8 mouse cellular contexts compared by ENCODE assay signal in genomic region chr4:137387482-137388058, GRCm38 (mm10). TPM values are rescaled to one million over a fixed set of nuclear protein-coding genes. Genes with fewer than 3 reads are reported as not detected.
A peak's percentile ranks its signal among the peaks of the same experiment; 100 is the strongest.
DNase-seq lines count a peak whose midpoint lies in the region; TF ChIP-seq lines count a peak whose summit lies in the region.

No protein-coding gene starts in this region.

- H3K4me3 ChIP-seq in gastrocnemius, adult 2 months: peak overlapping the region; percentile 82
- H3K4me3 ChIP-seq in ES-Bruce4 (ENCODE audit: low read depth, low read length): peak overlapping the region; percentile 76
- peak overlapping the region; percentile 67 for H3K4me3 ChIP-seq in hindbrain, embryonic 10.5 days
- peak overlapping the region; percentile 100 for H3K4me3 ChIP-seq in megakaryocyte, embryonic 14.5 days (replicated peaks)

- H3K9ac ChIP-seq in ES-Bruce4 (ENCODE audit: low read depth, poor library complexity, severe bottlenecking): peak overlapping the region; percentile 61

- H3K27me3 ChIP-seq in ES-Bruce4 (ENCODE audit: control insufficient read depth, insufficient read depth, low read length, poor library complexity, severe bottlenecking): no peaks in the 10 kb centered on the region
- H3K27me3 ChIP-seq in hindbrain, embryonic 10.5 days (ENCODE audit: insufficient read depth, poor library complexity, severe bottlenecking): no peaks in the 10 kb centered on the region
- H3K27me3 ChIP-seq in megakaryocyte, embryonic 14.5 days (replicated peaks): no peaks in the 10 kb centered on the region

- no peak for TF ChIP-seq POLR2A in ES-Bruce4 (IDR thresholded peaks at IDR 0.05; ENCODE audit: insufficient read depth, low read length)

- 2% methylated on average over 20 of the region's 20 CpGs for WGBS in hindbrain, embryonic 10.5 days

- intact Hi-C loops in gastrocnemius, adult 2 months (cut with DNase I): loop anchor here (5.0 kb wide), 1 partner anchor 75 kb away; no protein-coding TSS in a partner anchor

- no peak for TF ChIP-seq CTCF in gastrocnemius, adult 2 months (IDR thresholded peaks at IDR 0.05)
- no peak for TF ChIP-seq CTCF in ES-Bruce4 (IDR thresholded peaks at IDR 0.05; ENCODE audit: low read depth, low read length)

- no peaks in the 10 kb centered on the region for H3K9me3 ChIP-seq in ES-Bruce4 (replicated peaks; ENCODE audit: control insufficient read depth, insufficient read depth, low read length, poor library complexity, severe bottlenecking)
- no peaks in the 10 kb centered on the region for H3K9me3 ChIP-seq in hindbrain, embryonic 10.5 days
- H3K9me3 ChIP-seq in megakaryocyte, embryonic 14.5 days: no peaks in the 10 kb centered on the region; the same call in 1 of the 2 replicates

- peak overlapping the region; percentile 99 for H3K27ac ChIP-seq in gastrocnemius, adult 2 months
- peak overlapping the region; percentile 80 for H3K27ac ChIP-seq in ES-Bruce4 (ENCODE audit: insufficient read depth, low read length)
- peak overlapping the region; percentile 93 for H3K27ac ChIP-seq in hindbrain, embryonic 10.5 days

- TF ChIP-seq EP300 in ES-Bruce4 (IDR thresholded peaks at IDR 0.05; ENCODE audit: insufficient read depth, low read depth, low read length): no peak

- DNase-seq in gastrocnemius, adult 2 months: no peak
- DNase-seq in gastrocnemius, adult 8-10 months (ENCODE audit: low spot score in 2 of 2): no peak
- DNase-seq in hindbrain, embryonic 10.5 days (ENCODE audit: low spot score): no peak
- no peak for DNase-seq in T-cell, adult 2 months (ENCODE audit: low spot score)
- no peak for DNase-seq in retina, postnatal 1 day
- no peak for DNase-seq in thymus, postnatal 25 days

- no peaks in the 10 kb centered on the region for H3K4me1 ChIP-seq in ES-Bruce4 (ENCODE audit: control insufficient read depth, insufficient read depth, low read length)
- H3K4me1 ChIP-seq in hindbrain, embryonic 10.5 days (replicated peaks): peaks cover 24% of the 10 kb centered on the region
- peaks cover 16% of the 10 kb centered on the region for H3K4me1 ChIP-seq in megakaryocyte, embryonic 14.5 days

- no peaks in the 10 kb centered on the region for H3K36me3 ChIP-seq in ES-Bruce4 (ENCODE audit: control insufficient read depth, insufficient read depth, low read length, poor library complexity, severe bottlenecking)
- peaks cover 10% of the 10 kb centered on the region; the same call in 1 of the 2 replicates for H3K36me3 ChIP-seq in hindbrain, embryonic 10.5 days
- H3K36me3 ChIP-seq in megakaryocyte, embryonic 14.5 days (replicated peaks; ENCODE audit: low read length): peaks cover 9% of the 10 kb centered on the region

RNA-seq across cellular contexts. Expression of gene Cela3a, which starts 22.0 kb away (rescaled TPM):
- total RNA-seq in gastrocnemius, adult 2 months (2021): not detected
- not detected for total RNA-seq in gastrocnemius, adult 8-10 months (2022)
- not detected in 2 replicates for polyA plus RNA-seq in ES-Bruce4 (2011; ENCODE audit: insufficient read depth, insufficient read length, low read depth, missing spikeins)
- not detected in 2 replicates for polyA plus RNA-seq in hindbrain, embryonic 10.5 days (2016; fragmentation: Nextera tagmentation; extraction: Ambion mirVana)
- not detected in 2 replicates for polyA plus RNA-seq in megakaryocyte, embryonic 14.5 days (2012; ENCODE audit: insufficient read depth, low replicate concordance)

RNA-seq across cellular contexts. Expression of gene Cdc42, which starts 30.1 kb away (rescaled TPM):
- 100 to 1,000 TPM; 169 to 187 TPM for total RNA-seq in gastrocnemius, adult 2 months (2021)
- total RNA-seq in gastrocnemius, adult 8-10 months (2022): 100 to 1,000 TPM; 173 to 188 (median 177) TPM
- 462 and 476 TPM in 2 replicates for polyA plus RNA-seq in ES-Bruce4 (2011; ENCODE audit: insufficient read depth, insufficient read length, low read depth, missing spikeins)
- 592 and 604 TPM in 2 replicates for polyA plus RNA-seq in hindbrain, embryonic 10.5 days (2016; fragmentation: Nextera tagmentation; extraction: Ambion mirVana)
- 4.3 and 28.1 TPM in 2 replicates for polyA plus RNA-seq in megakaryocyte, embryonic 14.5 days (2012; ENCODE audit: insufficient read depth, low replicate concordance)

RNA-seq across cellular contexts. Expression of gene Cela3b, which starts 42.8 kb away (rescaled TPM):
- total RNA-seq in gastrocnemius, adult 2 months (2021): not detected
- not detected for total RNA-seq in gastrocnemius, adult 8-10 months (2022)
- polyA plus RNA-seq in ES-Bruce4 (2011; ENCODE audit: insufficient read depth, insufficient read length, low read depth, missing spikeins): not detected in 2 replicates
- polyA plus RNA-seq in hindbrain, embryonic 10.5 days (2016; fragmentation: Nextera tagmentation; extraction: Ambion mirVana): not detected in 2 replicates
- polyA plus RNA-seq in megakaryocyte, embryonic 14.5 days (2012; ENCODE audit: insufficient read depth, low replicate concordance): 0.47 TPM in 1 of 2 replicates, not detected in the other

Comparison
In these comparisons a context has a peak if more than half of its experiments do, and no peak if none do; other contexts are left out.
1. RNA of gene Cdc42, which starts 30.1 kb away (polyA plus RNA-seq): 592 to 604 TPM in hindbrain, embryonic 10.5 days and 462 to 476 TPM in ES-Bruce4; 4.3 to 28.1 TPM in megakaryocyte, embryonic 14.5 days; every median in the first group is over 10 times any median in the second.
2. Peak in every context shown above with its lines, with median percentiles within 50 percentile points of each other: H3K27ac ChIP-seq and H3K4me3 ChIP-seq.